Mouse (Mus musculus): ENCODE results near the gene Zfp292. TPM values are rescaled to one million over a fixed set of nuclear protein-coding genes. Genes with fewer than 3 reads are reported as not detected.
A peak's percentile ranks its signal among the peaks of the same experiment; 100 is the strongest.

Zfp292 gene
- polyA plus RNA-seq, 1 experiment: 1.2 TPM

GRCm38 (mm10) chr4:34819904-34820303, 62.9 kb downstream of the Zfp292 start:
- DNase-seq (ENCODE audit: low read depth, low spot score): no peak
- WGBS: 84% methylated on average over 4 of the region's 4 CpGs

GRCm38 (mm10) chr4:34801166-34802034, 81.4 kb downstream of the Zfp292 start:
- 84% methylated on average over 14 of the region's 14 CpGs for WGBS
- no peak for DNase-seq (ENCODE audit: low read depth, low spot score)

GRCm38 (mm10) chr4:34798005-34798404, 84.8 kb downstream of the Zfp292 start:
- DNase-seq (ENCODE audit: low read depth, low spot score): no peak
- WGBS: 86% methylated on average over 2 of the region's 2 CpGs

GRCm38 (mm10) chr4:34797294-34797983, 85.3 kb downstream of the Zfp292 start:
- DNase-seq (ENCODE audit: low read depth, low spot score): no peak
- 68% methylated on average over 8 of the region's 8 CpGs for WGBS

- WGBS: 86% methylated on average over 5 of the region's 5 CpGs
- DNase-seq (ENCODE audit: low read depth, low spot score): no peak
These were observed 86.5 kb downstream of the Zfp292 start for GRCm38 (mm10) chr4:34796294-34796693.

- WGBS: 84% methylated on average over 3 of the region's 3 CpGs
- no peak for DNase-seq (ENCODE audit: low read depth, low spot score)
These were observed 96.3 kb downstream of the Zfp292 start for GRCm38 (mm10) chr4:34786476-34786875.

GRCm38 (mm10) chr4:34785646-34786045, 97.1 kb downstream of the Zfp292 start:
- 57% methylated on average over 2 of the region's 2 CpGs for WGBS

GRCm38 (mm10) chr4:34784865-34785264, 97.9 kb downstream of the Zfp292 start:
- WGBS: 78% methylated on average over 5 of the region's 5 CpGs
- DNase-seq (ENCODE audit: low read depth, low spot score): no peak

More at GRCm38 (mm10) chr4:34785646-34786045, 97.1 kb downstream of the Zfp292 start:
- DNase-seq (ENCODE audit: low read depth, low spot score): no peak

GRCm38 (mm10) chr4:34782730-34783129, 100.0 kb downstream of the Zfp292 start:
- no peak for DNase-seq (ENCODE audit: low read depth, low spot score)
- WGBS: 38% methylated on average over 4 of the region's 4 CpGs

GRCm38 (mm10) chr4:34777677-34778527, 104.9 kb downstream of the Zfp292 start, which contains the start of gene Smim8:
TSS of gene Smim8 (minus strand) at chr4:34778423.
- DNase-seq (ENCODE audit: low read depth, low spot score): peak; percentile 86
- WGBS: 5% methylated on average over 40 of the region's 40 CpGs

GRCm38 (mm10) chr4:34771652-34772371, 110.9 kb downstream of the Zfp292 start:
- WGBS: 41% methylated on average over 8 of the region's 8 CpGs
- no peak for DNase-seq (ENCODE audit: low read depth, low spot score)

GRCm38 (mm10) chr4:34756163-34756562, 126.6 kb downstream of the Zfp292 start, which contains the start of gene Gm136:
TSS of gene Gm136 (minus strand) at chr4:34756263.
- 74% methylated on average over 1 of the region's 1 CpGs for WGBS
- no peak for DNase-seq (ENCODE audit: low read depth, low spot score)

Other genes starting within 250 kb of the Zfp292 start
- gene Slc35a1, start 195.5 kb downstream of the Zfp292 start, polyA plus RNA-seq (2012; rRNA removed): 13.1 and 15.5 TPM in 2 replicates
- gene Cfap206, start 152.8 kb downstream of the Zfp292 start, polyA plus RNA-seq (2012; rRNA removed): not detected in 2 replicates
- not detected in 2 replicates for gene Gm136, start 126.7 kb downstream of the Zfp292 start, polyA plus RNA-seq (2012; rRNA removed)
- 4.9 and 5.6 TPM in 2 replicates for gene Smim8, start 104.5 kb downstream of the Zfp292 start, polyA plus RNA-seq (2012; rRNA removed)
- not detected in 2 replicates for gene Cga, start 10.8 kb upstream of the Zfp292 start, polyA plus RNA-seq (2012; rRNA removed)